Mouse (Mus musculus) heart, embryonic 13.5 days (tissue): ENCODE measurements around the gene Zfp300. TPM values are rescaled to one million over a fixed set of nuclear protein-coding genes. Genes with fewer than 3 reads are reported as not detected.

Experiments
- ATAC-seq: fragments of 200-750 bp; cut with Nextera tagmentation; 2 replicates; pipeline ENCODE4 v1.8.0; 2017; ENCODE audit warnings: moderate TSS enrichment; ENCODE audit not compliant: insufficient number of reproducible peaks, low FRiP score, low TSS enrichment; ENCODE audit errors: extremely low read depth
- H3K27ac ChIP-seq: fragments of 300-500 bp; sonication (generic); replicated peaks from 2 replicates; pipeline ENCODE4 v1.5.1; 2015; ENCODE audit warnings: moderate library complexity, mild to moderate bottlenecking, inconsistent platforms
- H3K27me3 ChIP-seq: fragments of 300-500 bp; sonication (generic); replicated peaks from 2 replicates; pipeline ENCODE4 v1.6.1; 2015; ENCODE audit warnings: mild to moderate bottlenecking, inconsistent platforms
- H3K36me3 ChIP-seq: fragments of 300-500 bp; sonication (generic); 2 replicates; pipeline ENCODE4 v1.6.1; 2015; ENCODE audit warnings: mild to moderate bottlenecking, inconsistent platforms
- H3K4me1 ChIP-seq: fragments of 300-500 bp; sonication (generic); 2 replicates; pipeline ENCODE4 v1.6.1; 2015; ENCODE audit warnings: inconsistent platforms
- H3K4me2 ChIP-seq: fragments of 300-500 bp; sonication (generic); 2 replicates; pipeline ENCODE4 v1.6.1; 2015; ENCODE audit warnings: inconsistent platforms, mild to moderate bottlenecking, moderate library complexity
- H3K4me3 ChIP-seq: fragments of 300-500 bp; sonication (generic); 2 replicates; pipeline ENCODE4 v1.5.1; 2015; ENCODE audit warnings: moderate library complexity, mild to moderate bottlenecking, inconsistent platforms
- H3K9ac ChIP-seq: fragments of 300-500 bp; sonication (generic); 2 replicates; pipeline ENCODE4 v1.6.1; 2015; ENCODE audit warnings: inconsistent platforms, mild to moderate bottlenecking, moderate library complexity
- H3K9me3 ChIP-seq: fragments of 300-500 bp; sonication (generic); 2 replicates; pipeline ENCODE4 v1.6.1; 2016; ENCODE audit warnings: inconsistent platforms
- WGBS: fragments of 180-500 bp; shearing (Covaris S2); methylation state at CpG from one replicate; pipeline ENCODE4 v1.1.7; 2015; ENCODE audit warnings: mixed read lengths; 5-methylcytosine and 5-hydroxymethylcytosine counted together
- polyA plus RNA-seq: library from polyadenylated mRNA; unstranded; fragments of >200 nt; fragmentation: Nextera tagmentation; extraction: Ambion mirVana; gene quantifications from 2 replicates; pipeline ENCODE4 v1.2.1, GENCODE M21; 2015

Gene Zfp300
- polyA plus RNA-seq = 0.60 and 1.2 TPM in 2 replicates

- Histone ChIP-seq H3K4me1 (no peaks in the 10 kb centered on the region), H3K4me3 (peak within 1 kb of the TSS; percentile 58), H3K4me2 (peak within 1 kb of the TSS; percentile 68), H3K27me3 (no peaks in the 10 kb centered on the region), H3K9me3 (no peaks in the 10 kb centered on the region), H3K36me3 (no peaks in the 10 kb centered on the region), H3K27ac (peak within 1 kb of the TSS; percentile 70), H3K9ac (peak within 1 kb of the TSS; percentile 75)
- WGBS = 13% methylated on average over 27 of the region's 27 CpGs
- no peak for ATAC-seq
Measured at GRCm38 (mm10) chrX:21088983-21089866, at the start of gene Zfp300. Gene Zfp300, minus strand, starts transcription at chrX:21089527.

GRCm38 (mm10) chrX:21115520-21115919, 26.2 kb upstream of the Zfp300 start, which contains the start of gene Ssxa1:
Gene Ssxa1, plus strand, starts transcription at chrX:21115820.
- H3K4me2 ChIP-seq = no peak within 1 kb of the TSS
- H3K4me3 ChIP-seq = no peak within 1 kb of the TSS
- no peak within 1 kb of the TSS for H3K27ac ChIP-seq
- no peaks in the 10 kb centered on the region for H3K9me3 ChIP-seq
- no peaks in the 10 kb centered on the region for H3K36me3 ChIP-seq
- no peaks in the 10 kb centered on the region for H3K4me1 ChIP-seq
- no peak within 1 kb of the TSS for H3K9ac ChIP-seq
- no peak for ATAC-seq
- 66% methylated on average over 4 of the region's 4 CpGs for WGBS
- H3K27me3 ChIP-seq = no peaks in the 10 kb centered on the region

- ATAC-seq = no peak
- Histone ChIP-seq H3K36me3 (no peaks in the 10 kb centered on the region), H3K4me1 (no peaks in the 10 kb centered on the region), H3K27ac (no peak overlapping the region; the same call in 1 of the 2 replicates), H3K9me3 (no peaks in the 10 kb centered on the region), H3K4me3 (peak overlapping the region; percentile 58), H3K9ac (peak overlapping the region; percentile 75; the same call in 1 of the 2 replicates), H3K4me2 (peak overlapping the region; percentile 68), H3K27me3 (no peaks in the 10 kb centered on the region)
- 51% methylated on average over 7 of the region's 7 CpGs for WGBS
Measured at GRCm38 (mm10) chrX:21089867-21090239, 526 bp upstream of the Zfp300 start.

DNA sequence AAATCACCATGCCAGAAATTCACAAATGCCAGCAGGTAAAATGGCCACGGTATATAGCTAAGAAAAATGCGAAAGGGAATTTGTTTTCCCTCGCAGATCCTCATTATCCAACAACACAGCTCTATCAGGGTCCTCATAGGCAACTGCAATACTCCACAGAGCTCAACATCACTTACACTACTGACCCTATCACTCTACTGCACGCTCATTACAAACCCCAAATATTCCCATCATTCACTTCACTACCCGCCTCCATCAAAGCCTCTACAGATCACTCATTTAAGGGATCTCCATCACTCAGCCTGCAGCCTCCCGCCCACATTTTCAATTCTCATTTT, 713 bp downstream of the Zfp300 start:
- WGBS = 28% methylated on average over 6 of the region's 6 CpGs
- Histone ChIP-seq H3K27ac (0 out of 2 replicates have a peak overlapping the region, but pooled peaks have one; percentile 70), H3K4me1 (no peaks in the 10 kb centered on the region), H3K27me3 (no peaks in the 10 kb centered on the region), H3K36me3 (peaks cover 5% of the 10 kb centered on the region), H3K4me2 (peak overlapping the region; percentile 68), H3K4me3 (peak overlapping the region; percentile 58), H3K9ac (peak overlapping the region; percentile 75), H3K9me3 (0 out of 2 replicates have a peak, but pooled peaks cover 1% of the 10 kb centered on the region)
- no peak for ATAC-seq

- Histone ChIP-seq H3K9me3 (no peaks in the 10 kb centered on the region), H3K9ac (no peak within 1 kb of the TSS), H3K27me3 (no peaks in the 10 kb centered on the region), H3K4me2 (no peak within 1 kb of the TSS), H3K4me3 (no peak within 1 kb of the TSS), H3K36me3 (no peaks in the 10 kb centered on the region), H3K4me1 (no peaks in the 10 kb centered on the region), H3K27ac (no peak within 1 kb of the TSS)
- ATAC-seq = no peak
Measured at GRCm38 (mm10) chrX:21068106-21068505, 21.2 kb downstream of the Zfp300 start, which contains the start of gene Spaca5. Gene Spaca5, plus strand, starts transcription at chrX:21068406.

- H3K27me3 ChIP-seq = no peaks in the 10 kb centered on the region
- no peaks in the 10 kb centered on the region for H3K9me3 ChIP-seq
- no peaks in the 10 kb centered on the region for H3K36me3 ChIP-seq
- no peak for ATAC-seq
- WGBS = 67% methylated on average over 3 of the region's 3 CpGs
- peak overlapping the region; percentile 67 for H3K4me2 ChIP-seq
- H3K4me3 ChIP-seq = peak overlapping the region; percentile 62
- no peak overlapping the region for H3K9ac ChIP-seq
- no peaks in the 10 kb centered on the region for H3K4me1 ChIP-seq
- no peak overlapping the region for H3K27ac ChIP-seq
Measured at GRCm38 (mm10) chrX:21062544-21062890, 26.8 kb downstream of the Zfp300 start.

DNA sequence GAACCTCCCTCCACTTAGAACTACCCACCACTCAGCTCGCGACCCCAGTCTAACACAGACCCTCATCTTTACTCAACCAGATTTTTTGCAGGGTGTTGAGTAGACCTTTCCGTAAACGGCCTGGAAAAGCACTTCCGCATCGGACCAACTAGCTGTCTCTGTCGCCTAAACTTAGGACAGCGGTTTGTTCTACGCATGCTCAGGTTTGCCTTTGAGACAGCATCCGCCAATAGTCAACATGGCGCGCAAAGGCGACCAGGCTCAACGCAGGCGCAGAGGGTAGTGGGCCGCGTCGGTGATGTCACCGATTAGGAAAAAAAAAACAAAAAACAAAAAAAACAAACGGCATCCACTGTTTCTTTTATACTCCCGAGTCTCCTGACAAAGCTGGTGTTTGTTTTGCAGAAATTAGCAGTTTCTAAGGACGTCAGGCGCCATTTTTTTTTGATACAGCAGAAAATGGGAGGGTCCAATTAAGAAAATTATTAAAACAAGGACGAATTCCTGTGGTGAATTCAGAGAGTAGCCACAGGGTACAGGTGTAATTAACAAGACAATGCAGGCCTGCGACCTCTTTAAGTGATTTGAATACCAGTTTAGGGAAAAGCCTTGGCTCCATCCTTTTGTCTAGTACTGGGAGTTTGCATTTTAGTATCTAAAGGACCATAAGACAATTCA, 27.3 kb downstream of the Zfp300 start, which contains the start of gene Zfp182:
Zfp182 (minus strand) TSS at position 451 of the 678 bp plus-strand sequence.
- H3K4me2 ChIP-seq = peak within 1 kb of the TSS; percentile 67
- peak; percentile 66; the same call in 1 of the 2 replicates for ATAC-seq
- 11% methylated on average over 25 of the region's 25 CpGs for WGBS
- no peak within 1 kb of the TSS for H3K27ac ChIP-seq
- no peaks in the 10 kb centered on the region for H3K36me3 ChIP-seq
- peak within 1 kb of the TSS; percentile 62 for H3K4me3 ChIP-seq
- H3K27me3 ChIP-seq = no peaks in the 10 kb centered on the region
- no peaks in the 10 kb centered on the region for H3K9me3 ChIP-seq
- H3K4me1 ChIP-seq = no peaks in the 10 kb centered on the region
- H3K9ac ChIP-seq = peak within 1 kb of the TSS; percentile 79

- Histone ChIP-seq H3K27me3 (no peaks in the 10 kb centered on the region), H3K4me3 (peak overlapping the region; percentile 62), H3K9ac (peak overlapping the region; percentile 79), H3K9me3 (no peaks in the 10 kb centered on the region), H3K36me3 (no peaks in the 10 kb centered on the region), H3K4me1 (no peaks in the 10 kb centered on the region), H3K4me2 (peak overlapping the region; percentile 67), H3K27ac (no peak overlapping the region)
- WGBS = 22% methylated on average over 9 of the region's 9 CpGs
- no peak for ATAC-seq
Measured at GRCm38 (mm10) chrX:21061460-21061859, 27.9 kb downstream of the Zfp300 start.

Other genes starting within 250 kb of the Zfp300 start
- gene Timp1, start 219.4 kb downstream of the Zfp300 start, polyA plus RNA-seq = 32.4 and 35.9 TPM in 2 replicates
- gene Syn1, start 168.5 kb downstream of the Zfp300 start, polyA plus RNA-seq = 0.05 and 0.15 TPM in 2 replicates
- 2.5 and 3.8 TPM in 2 replicates for gene Cfp, start 158.0 kb downstream of the Zfp300 start, polyA plus RNA-seq
- gene Elk1, start 138.9 kb downstream of the Zfp300 start, polyA plus RNA-seq = 9.9 and 11.1 TPM in 2 replicates
- 46.6 and 56.5 TPM in 2 replicates for gene Uxt, start 127.5 kb downstream of the Zfp300 start, polyA plus RNA-seq
- 3.3 and 3.5 TPM in 2 replicates for gene Zfp182, start 27.2 kb downstream of the Zfp300 start, polyA plus RNA-seq
- not detected in 2 replicates for gene Spaca5, start 21.1 kb downstream of the Zfp300 start, polyA plus RNA-seq
- not detected in 2 replicates for gene Ssxa1, start 26.3 kb upstream of the Zfp300 start, polyA plus RNA-seq
- gene Gm21876, start 86.1 kb upstream of the Zfp300 start, polyA plus RNA-seq = not detected in 2 replicates